Comparison of ENCODE assay signal across 18 mouse cellular contexts in the genomic region with DNA sequence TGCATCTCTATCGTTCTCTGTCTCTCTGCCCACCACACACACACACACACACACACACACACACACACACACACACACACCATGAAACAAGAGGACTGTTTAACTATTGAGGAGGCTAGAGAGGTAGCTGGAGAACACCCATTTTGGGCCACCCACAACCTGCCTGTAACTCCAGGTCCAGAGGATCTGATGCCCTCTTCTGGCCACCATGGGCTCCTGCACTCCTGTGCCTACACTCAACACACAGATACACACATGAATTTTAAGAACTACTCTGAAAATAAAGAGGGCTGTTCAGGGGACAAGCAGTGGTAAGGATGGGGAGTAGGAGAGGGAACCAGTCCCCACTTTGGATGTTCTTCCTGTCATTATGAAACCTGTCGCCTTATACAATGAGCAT. TPM values are rescaled to one million over a fixed set of nuclear protein-coding genes. Genes with fewer than 3 reads are reported as not detected.
DNase-seq lines count a peak whose midpoint lies in the region; ATAC-seq and TF ChIP-seq lines count a peak whose summit lies in the region.
"Had no signal": no experiment of that assay in that cellular context is flagged by ENCODE, and none has a peak within 500 bp of the region (broad histone marks: within the 10 kb centered on the region; RNA-seq: fewer than 3 reads in every experiment).

No protein-coding gene starts in this region.

- H3K4me2 ChIP-seq in kidney, postnatal 0 days (ENCODE audit: low read length), result no peak overlapping the region
- H3K4me2 ChIP-seq: embryonic facial prominence, embryonic 12.5 days; forebrain, embryonic 12.5 days had no signal

- TF ChIP-seq CTCF in kidney, postnatal 0 days (IDR thresholded peaks at IDR 0.05; ENCODE audit: low read depth), result 0 out of 2 replicates have a peak, but pooled peaks have one; percentile 3
- TF ChIP-seq CTCF in ES-Bruce4 (IDR thresholded peaks at IDR 0.05; ENCODE audit: low read depth, low read length), result peak; percentile 5

- no peak for DNase-seq in kidney, postnatal 0 days (ENCODE audit: low spot score)
- no peak for DNase-seq in kidney, postnatal 4 days
- peak; percentile 60 for DNase-seq in ZHBTc4 (ENCODE audit: low read depth, low spot score)
- DNase-seq in cerebellum, postnatal 36 days, result no peak
- no peak for DNase-seq in frontal cortex, postnatal 36 days (ENCODE audit: low spot score in 2 of 2)
- DNase-seq: adrenal gland, adult 2 months; adrenal gland, postnatal 10 days; adrenal gland, postnatal 25 days; cerebellum, adult 11 months; cerebellum, adult 18-20 months; cerebellum, adult 8-10 months; cerebellum, adult 9-11 months had no signal

- no peak for TF ChIP-seq EP300 in ES-Bruce4 (IDR thresholded peaks at IDR 0.05; ENCODE audit: insufficient read depth, low read depth, low read length)

- no peaks in the 10 kb centered on the region for H3K9me3 ChIP-seq in kidney, postnatal 0 days (replicated peaks; ENCODE audit: low read length)
- H3K9me3 ChIP-seq in ES-Bruce4 (replicated peaks; ENCODE audit: control insufficient read depth, insufficient read depth, low read length, poor library complexity, severe bottlenecking), result 0 out of 2 replicates have a peak, but pooled peaks cover 3% of the 10 kb centered on the region
- H3K9me3 ChIP-seq: embryonic facial prominence, embryonic 12.5 days; forebrain, embryonic 12.5 days had no signal

- 97% methylated on average over 2 of the region's 2 CpGs for WGBS in kidney, postnatal 0 days

- no peaks in the 10 kb centered on the region for H3K36me3 ChIP-seq in kidney, postnatal 0 days (ENCODE audit: insufficient read depth, low read length)
- H3K36me3 ChIP-seq in ES-Bruce4 (ENCODE audit: control insufficient read depth, insufficient read depth, low read length, poor library complexity, severe bottlenecking), result no peaks in the 10 kb centered on the region
- H3K36me3 ChIP-seq: embryonic facial prominence, embryonic 10.5 days; embryonic facial prominence, embryonic 12.5 days; forebrain, embryonic 12.5 days had no signal

- H3K27ac ChIP-seq in kidney, postnatal 0 days, result no peak overlapping the region
- H3K27ac ChIP-seq in ES-Bruce4 (ENCODE audit: insufficient read depth, low read length), result no peak overlapping the region
- H3K27ac ChIP-seq: embryonic facial prominence, embryonic 10.5 days; embryonic facial prominence, embryonic 12.5 days; forebrain, embryonic 12.5 days had no signal

- H3K27me3 ChIP-seq in kidney, postnatal 0 days (ENCODE audit: insufficient read depth, low read length), result no peaks in the 10 kb centered on the region
- H3K27me3 ChIP-seq in ES-Bruce4 (ENCODE audit: control insufficient read depth, insufficient read depth, low read length, poor library complexity, severe bottlenecking), result no peaks in the 10 kb centered on the region
- H3K27me3 ChIP-seq: embryonic facial prominence, embryonic 12.5 days had no signal

- H3K4me1 ChIP-seq in kidney, postnatal 0 days (replicated peaks; ENCODE audit: insufficient read depth, low read length), result no peaks in the 10 kb centered on the region
- no peaks in the 10 kb centered on the region for H3K4me1 ChIP-seq in ES-Bruce4 (ENCODE audit: control insufficient read depth, insufficient read depth, low read length)
- H3K4me1 ChIP-seq: embryonic facial prominence, embryonic 10.5 days; embryonic facial prominence, embryonic 12.5 days had no signal

- no peak overlapping the region for H3K4me3 ChIP-seq in kidney, postnatal 0 days (replicated peaks; ENCODE audit: low read depth, low read length)
- no peak overlapping the region for H3K4me3 ChIP-seq in ES-Bruce4 (ENCODE audit: low read depth, low read length)
- H3K4me3 ChIP-seq: embryonic facial prominence, embryonic 10.5 days; embryonic facial prominence, embryonic 12.5 days; forebrain, embryonic 12.5 days had no signal

- no peak overlapping the region for H3K9ac ChIP-seq in kidney, postnatal 0 days (ENCODE audit: low read depth, low read length)
- H3K9ac ChIP-seq in ES-Bruce4 (ENCODE audit: low read depth, poor library complexity, severe bottlenecking), result no peak overlapping the region
- H3K9ac ChIP-seq: embryonic facial prominence, embryonic 12.5 days; forebrain, embryonic 12.5 days had no signal

- no peak for TF ChIP-seq POLR2A in ES-Bruce4 (IDR thresholded peaks at IDR 0.05; ENCODE audit: insufficient read depth, low read length)

- ATAC-seq in kidney, postnatal 0 days (replicated peaks; ENCODE audit: low FRiP score, low read depth), result no peak
- ATAC-seq: forebrain, embryonic 14.5 days; forebrain, embryonic 16.5 days had no signal

RNA-seq across cellular contexts. Expression of a gene that starts 26.1 kb away (rescaled TPM):
- 0.36 and 0.39 TPM in 2 replicates for polyA plus RNA-seq in kidney, postnatal 0 days (2015; fragmentation: Nextera tagmentation; extraction: Ambion mirVana)
- 2.7 and 3.0 TPM in 2 replicates for polyA plus RNA-seq in ES-Bruce4 (2011; ENCODE audit: insufficient read depth, insufficient read length, low read depth, missing spikeins)
- polyA plus RNA-seq: adrenal gland, adult 2 months had no signal
